Mouse (Mus musculus) CH12.LX (cell line): ENCODE results near the gene Bcl7b. TPM values are rescaled to one million over a fixed set of nuclear protein-coding genes. Genes with fewer than 3 reads are reported as not detected.
A peak's percentile ranks its signal among the peaks of the same experiment; 100 is the strongest.

Experiments
- DNase-seq: peaks from one replicate; pipeline ENCODE4 v3.0.0-alpha.2; 2013; ENCODE audit errors: extremely low read depth
- H3K27ac ChIP-seq: 2 replicates; pipeline ENCODE4 v1.5.1; 2012; ENCODE audit warnings: low read depth, mild to moderate bottlenecking, control low read depth, moderate library complexity; ENCODE audit not compliant: insufficient read depth
- H3K27me3 ChIP-seq: replicated peaks from 2 replicates; pipeline ENCODE3; 2012; ENCODE audit warnings: inconsistent platforms
- H3K36me3 ChIP-seq, 2 experiments: replicated peaks in 1 of 2; 2 replicates each; pipeline versions ENCODE3 to v1.6.1; 2012; ENCODE audit warnings: inconsistent platforms in 1 of 2, low read length in 1 of 2, mild to moderate bottlenecking in 1 of 2, mixed read lengths in 1 of 2, moderate library complexity in 1 of 2; ENCODE audit not compliant: control insufficient read depth in 1 of 2, insufficient read depth in 1 of 2
- H3K4me1 ChIP-seq, 2 experiments: 2 replicates each; pipeline ENCODE4 v1.6.1; 2012; ENCODE audit warnings: inconsistent platforms in 1 of 2, moderate library complexity in 1 of 2; ENCODE audit not compliant: insufficient read depth in 2 of 2, control insufficient read depth in 1 of 2
- H3K4me2 ChIP-seq: 2 replicates; pipeline ENCODE4 v1.6.1; 2012; ENCODE audit warnings: low read depth, mild to moderate bottlenecking, control low read depth; ENCODE audit not compliant: poor library complexity, insufficient read depth, severe bottlenecking
- H3K4me3 ChIP-seq, 3 experiments: fragments of 150-350 bp in 1 of 3; sonication (generic) in 1 of 3; replicated peaks in 1 of 3; 2 replicates each; pipeline versions ENCODE3 to v1.5.1; 2011 to 2012; ENCODE audit warnings: low read depth in 2 of 3, low read length in 2 of 3, mild to moderate bottlenecking in 2 of 3, moderate library complexity in 2 of 3, control low read depth in 1 of 3, improper control_type of control experiment in 1 of 3, inconsistent platforms in 1 of 3, mixed read lengths in 1 of 3; ENCODE audit not compliant: poor library complexity in 1 of 3
- H3K79me2 ChIP-seq: replicated peaks from 2 replicates; pipeline ENCODE4 v1.6.1; 2012; ENCODE audit warnings: mild to moderate bottlenecking, moderate library complexity; ENCODE audit not compliant: control insufficient read depth, poor library complexity, insufficient read depth, severe bottlenecking; ENCODE audit errors: extremely low read depth
- H3K9ac ChIP-seq: 2 replicates; pipeline ENCODE4 v1.6.1; 2012; ENCODE audit warnings: low read depth, mild to moderate bottlenecking, control low read depth, moderate library complexity; ENCODE audit not compliant: insufficient read depth
- H3K9me3 ChIP-seq: replicated peaks from 2 replicates; pipeline ENCODE3; 2012; ENCODE audit warnings: low read length, inconsistent platforms, mixed read lengths
- BHLHE40 ChIP-seq: IDR thresholded peaks from 2 replicates; pipeline ENCODE4 v1.6.1; 2011; ENCODE audit warnings: mild to moderate bottlenecking, low read depth, low read length, improper control_type of control experiment
- CHD1 ChIP-seq: IDR thresholded peaks from 2 replicates; pipeline ENCODE4 v1.6.1; 2012; ENCODE audit warnings: low read depth, low read length, improper control_type of control experiment, inconsistent platforms
- CHD2 ChIP-seq: IDR thresholded peaks from 2 replicates; pipeline ENCODE4 v1.6.1; 2011; ENCODE audit warnings: low read length, improper control_type of control experiment
- CTCF ChIP-seq, 2 experiments: IDR thresholded peaks in 1 of 2; conservative IDR thresholded peaks in 1 of 2; 2 replicates each; pipeline ENCODE4 v1.5.1; 2011 to 2012; ENCODE audit warnings: low read depth in 2 of 2, low read length in 2 of 2, improper control_type of control experiment in 1 of 2, inconsistent platforms in 1 of 2, mild to moderate bottlenecking in 1 of 2, moderate library complexity in 1 of 2
- EP300 ChIP-seq: IDR thresholded peaks from 2 replicates; pipeline ENCODE4 v1.6.1; 2011; ENCODE audit warnings: low read length, improper control_type of control experiment
- GABPA ChIP-seq: IDR thresholded peaks from 2 replicates; pipeline ENCODE4 v1.6.1; 2012; ENCODE audit warnings: low read depth, low read length, improper control_type of control experiment, inconsistent platforms; ENCODE audit not compliant: insufficient replicate concordance
- IRF4 ChIP-seq: IDR thresholded peaks from 2 replicates; pipeline ENCODE4 v1.6.1; 2014; ENCODE audit warnings: low read depth, mild to moderate bottlenecking, inconsistent platforms, low read length, improper control_type of control experiment
- JUND ChIP-seq: conservative IDR thresholded peaks from 2 replicates; pipeline ENCODE4 v1.6.1; 2011; ENCODE audit warnings: low read depth, low read length, improper control_type of control experiment
- KAT2A ChIP-seq: IDR thresholded peaks from 2 replicates; pipeline ENCODE4 v1.6.1; 2012; ENCODE audit warnings: low read length, improper control_type of control experiment, inconsistent platforms; ENCODE audit not compliant: insufficient replicate concordance
- MAFK ChIP-seq: IDR thresholded peaks from 2 replicates; pipeline ENCODE4 v1.6.1; 2011; ENCODE audit warnings: low read length, improper control_type of control experiment; ENCODE audit not compliant: insufficient replicate concordance
- MAZ ChIP-seq: IDR thresholded peaks from 2 replicates; pipeline ENCODE4 v1.6.1; 2012; ENCODE audit warnings: low read depth, mild to moderate bottlenecking, inconsistent platforms, low read length, improper control_type of control experiment, moderate library complexity
- MEF2A ChIP-seq: IDR thresholded peaks from 2 replicates; pipeline ENCODE4 v1.6.1; 2014; ENCODE audit warnings: low read depth, mild to moderate bottlenecking, inconsistent platforms, low read length, improper control_type of control experiment, borderline replicate concordance
- MYC ChIP-seq: IDR thresholded peaks from 2 replicates; pipeline ENCODE4 v1.6.1; 2011; ENCODE audit warnings: low read depth, mild to moderate bottlenecking, improper control_type of control experiment, low read length
- NELFE ChIP-seq: IDR thresholded peaks from 2 replicates; pipeline ENCODE4 v1.6.1; 2011; ENCODE audit warnings: low read depth, low read length, improper control_type of control experiment
- NRF1 ChIP-seq: IDR thresholded peaks from 2 replicates; pipeline ENCODE4 v1.6.1; 2014; ENCODE audit warnings: low read depth, mild to moderate bottlenecking, inconsistent platforms, low read length, improper control_type of control experiment, moderate library complexity
- PAX5 ChIP-seq: IDR thresholded peaks from 2 replicates; pipeline ENCODE4 v1.6.1; 2012; ENCODE audit warnings: low read length, inconsistent platforms, mixed read lengths
- POLR2AphosphoS2 ChIP-seq: IDR thresholded peaks from 2 replicates; pipeline ENCODE4 v1.6.1; 2011; ENCODE audit warnings: low read depth, low read length, improper control_type of control experiment
- RCOR1 ChIP-seq: conservative IDR thresholded peaks from 2 replicates; pipeline ENCODE4 v1.6.1; 2012; ENCODE audit warnings: low read depth, mild to moderate bottlenecking, inconsistent platforms, low read length, improper control_type of control experiment
- SIN3A ChIP-seq: IDR thresholded peaks from 2 replicates; pipeline ENCODE4 v1.6.1; 2012; ENCODE audit warnings: low read length, improper control_type of control experiment, inconsistent platforms
- SMC3 ChIP-seq: IDR thresholded peaks from 2 replicates; pipeline ENCODE4 v1.6.1; 2011; ENCODE audit warnings: low read depth, low read length, improper control_type of control experiment
- TBP ChIP-seq: conservative IDR thresholded peaks from 2 replicates; pipeline ENCODE4 v1.6.1; 2011; ENCODE audit warnings: low read depth, low read length, improper control_type of control experiment
- UBTF ChIP-seq: IDR thresholded peaks from 2 replicates; pipeline ENCODE4 v1.6.1; 2012; ENCODE audit warnings: low read depth, mild to moderate bottlenecking, inconsistent platforms, low read length, improper control_type of control experiment, moderate library complexity
- USF1 ChIP-seq: IDR thresholded peaks from 2 replicates; pipeline ENCODE4 v1.6.1; 2014; ENCODE audit warnings: low read depth, mild to moderate bottlenecking, inconsistent platforms, low read length, improper control_type of control experiment
- ZKSCAN1 ChIP-seq: IDR thresholded peaks from 2 replicates; pipeline ENCODE4 v1.6.1; 2012; ENCODE audit warnings: low read depth, inconsistent platforms, low read length, improper control_type of control experiment, borderline replicate concordance
- dilution Hi-C: fragments of 300-500 bp; cut with MboI; formaldehyde crosslinking; loops from 2 replicates; pipeline ENCODE4 v1.14.3; 2020; ENCODE audit warnings: low sequenced_read_pairs; ENCODE audit not compliant: extremely low pct_unique_long_range_greater_than_20kb, extremely low pct_ligation_motif_present
- in situ Hi-C: fragments of 300-500 bp; cut with MboI; formaldehyde crosslinking; loops from 3 replicates; pipeline ENCODE4 v1.14.3; 2019; ENCODE audit warnings: low sequenced_read_pairs, low pct_ligation_motif_present, low pct_unique_long_range_greater_than_20kb, mixed read lengths
- polyA plus RNA-seq: library from polyadenylated mRNA; unstranded; fragments of >175 nt; gene quantifications from 2 replicates; pipeline ENCODE4 v1.2.1, GENCODE M21; 2012; ENCODE audit warnings: low read depth; ENCODE audit not compliant: insufficient read length
- total RNA-seq, 2 experiments: library from RNA; depleted of rRNA; stranded (reverse); fragments of 300-350 nt in 1 of 2; fragments of >200 nt in 1 of 2; gene quantifications; 2 replicates each; pipeline ENCODE4 v1.2.3; 2012 to 2014

Gene Bcl7b
- total and polyA plus RNA-seq, 3 experiments = 20.1 to 40.8 (median 24.1) TPM

GRCm38 (mm10) chr5:135129747-135130146, 38.3 kb upstream of the Bcl7b start:
- H3K27ac ChIP-seq = no peak overlapping the region
- TF ChIP-seq NRF1 (no peak), KAT2A (no peak), MEF2A (no peak)
- dilution Hi-C loops = no loop called here
- peaks cover 2 to 11% of the 10 kb centered on the region in 2 experiments; a peak in 2 of 4 replicates for H3K4me1 ChIP-seq
- H3K27me3 ChIP-seq = peaks cover 96% of the 10 kb centered on the region
- no peak for DNase-seq
- no peak overlapping the region for H3K9ac ChIP-seq
- H3K9me3 ChIP-seq = peaks cover 9% of the 10 kb centered on the region
- H3K36me3 ChIP-seq = no peaks in the 10 kb centered on the region
- in situ Hi-C loops = no loop called here
- H3K4me2 ChIP-seq = no peak overlapping the region
- no peak overlapping the region for H3K4me3 ChIP-seq
- H3K79me2 ChIP-seq = no peaks in the 10 kb centered on the region

DNA sequence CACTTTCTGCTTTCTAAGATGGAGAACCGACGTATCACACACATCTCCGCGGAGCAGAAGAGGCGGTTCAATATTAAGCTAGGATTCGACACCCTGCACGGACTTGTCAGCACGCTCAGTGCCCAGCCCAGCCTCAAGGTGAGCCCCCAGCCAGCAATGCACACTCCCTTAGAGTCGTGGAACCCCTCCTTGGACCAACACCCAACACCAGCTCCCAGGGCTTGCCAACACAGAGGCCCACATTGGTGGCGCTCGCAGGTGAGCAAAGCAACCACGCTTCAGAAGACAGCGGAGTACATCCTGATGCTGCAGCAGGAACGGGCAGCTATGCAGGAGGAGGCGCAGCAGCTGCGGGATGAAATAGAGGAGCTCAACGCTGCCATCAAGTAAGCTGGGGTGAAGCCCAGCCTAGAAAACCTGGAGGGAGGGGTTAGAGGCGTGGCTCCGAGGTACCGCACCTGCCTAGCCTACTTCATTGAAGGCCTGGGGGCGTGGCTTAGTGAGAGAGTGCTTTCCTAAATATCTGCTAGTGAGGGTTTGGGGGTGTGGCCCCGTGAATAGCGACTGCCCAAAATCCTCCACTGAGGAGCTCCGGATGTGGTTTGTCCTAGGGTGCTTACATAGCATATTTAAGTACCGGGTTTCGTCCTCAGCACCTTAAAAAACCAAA, 34.2 kb upstream of the Bcl7b start:
- H3K4me3 ChIP-seq = peak overlapping the region; percentile 34 to 54 (median 40)
- H3K36me3 ChIP-seq = no peaks in the 10 kb centered on the region
- H3K4me1 ChIP-seq = peaks cover 6 to 14% of the 10 kb centered on the region in 2 experiments; a peak in 3 of 4 replicates
- peak overlapping the region; percentile 70 for H3K4me2 ChIP-seq
- H3K9me3 ChIP-seq = peaks cover 26% of the 10 kb centered on the region
- DNase-seq = peak; percentile 73
- TF ChIP-seq POLR2AphosphoS2 = no peak
- TF ChIP-seq MAFK = 0 out of 2 replicates have a peak, but pooled peaks have one; percentile 30
- TF ChIP-seq CHD1 = no peak
- no peak for TF ChIP-seq EP300
- no peak for TF ChIP-seq KAT2A
- TF ChIP-seq JUND = no peak
- TF ChIP-seq MYC = no peak
- no peak for TF ChIP-seq ZKSCAN1
- no peaks in the 10 kb centered on the region for H3K79me2 ChIP-seq
- dilution Hi-C loops = no loop called here
- H3K27ac ChIP-seq = no peak overlapping the region
- no peak overlapping the region; the same call in 1 of the 2 replicates for H3K9ac ChIP-seq
- peaks cover 89% of the 10 kb centered on the region for H3K27me3 ChIP-seq
- in situ Hi-C loops = no loop called here

GRCm38 (mm10) chr5:135134534-135134933, 33.5 kb upstream of the Bcl7b start:
- no peak overlapping the region for H3K27ac ChIP-seq
- peak overlapping the region; percentile 34 to 54 (median 40) for H3K4me3 ChIP-seq
- no peak overlapping the region; the same call in 1 of the 2 replicates for H3K9ac ChIP-seq
- peaks cover 6 to 14% of the 10 kb centered on the region in 2 experiments; a peak in 3 of 4 replicates for H3K4me1 ChIP-seq
- H3K9me3 ChIP-seq = peaks cover 21% of the 10 kb centered on the region
- in situ Hi-C loops = no loop called here
- peak overlapping the region; percentile 70 for H3K4me2 ChIP-seq
- H3K79me2 ChIP-seq = no peaks in the 10 kb centered on the region
- dilution Hi-C loops = no loop called here
- H3K27me3 ChIP-seq = peaks cover 89% of the 10 kb centered on the region
- peak; percentile 71 for DNase-seq
- no peaks in the 10 kb centered on the region for H3K36me3 ChIP-seq
- no peak; the same call in 1 of the 2 replicates for TF ChIP-seq BHLHE40
- TF ChIP-seq IRF4 = peak; percentile 39; the same call in 1 of the 2 replicates
- TF ChIP-seq CTCF (conservative IDR thresholded peaks at IDR 0.05 in 1 of 2, IDR thresholded peaks at IDR 0.05 in 1 of 2; ENCODE audit: low read depth in 2 of 2, low read length in 2 of 2) = peak; percentile 76
- no peak for TF ChIP-seq SIN3A
- TF ChIP-seq POLR2AphosphoS2 = no peak
- no peak for TF ChIP-seq RCOR1
- TF ChIP-seq CHD2 = peak; percentile 92
- TF ChIP-seq MAZ = 0 out of 2 replicates have a peak, but pooled peaks have one; percentile 62
- no peak for TF ChIP-seq UBTF
- TF ChIP-seq GABPA = no peak
- no peak for TF ChIP-seq TBP
- peak; percentile 42 for TF ChIP-seq SMC3
- no peak for TF ChIP-seq CHD1
- 0 out of 2 replicates have a peak, but pooled peaks have one; percentile 45 for TF ChIP-seq MYC
- no peak for TF ChIP-seq MAFK
- no peak for TF ChIP-seq USF1
- no peak for TF ChIP-seq JUND
- TF ChIP-seq NRF1 = no peak
- no peak for TF ChIP-seq NELFE
- no peak for TF ChIP-seq PAX5
